29 mouse cellular contexts compared by ENCODE assay signal in genomic region chr1:172116948-172117347, GRCm38 (mm10). TPM values are rescaled to one million over a fixed set of nuclear protein-coding genes. Genes with fewer than 3 reads are reported as not detected.
A peak's percentile ranks its signal among the peaks of the same experiment; 100 is the strongest.
DNase-seq lines count a peak whose midpoint lies in the region; ATAC-seq lines count a peak whose summit lies in the region.
"Had no signal": no experiment of that assay in that cellular context is flagged by ENCODE, and none has a peak within 500 bp of the region (broad histone marks: within the 10 kb centered on the region; RNA-seq: fewer than 3 reads in every experiment).

No protein-coding gene starts in this region.

- H3K4me1 ChIP-seq in megakaryocyte, embryonic 14.5 days, result peaks cover 40% of the 10 kb centered on the region
- H3K4me1 ChIP-seq: forebrain, embryonic 10.5 days; forebrain, embryonic 13.5 days; heart, embryonic 12.5 days; heart, embryonic 15.5 days; hindbrain, embryonic 10.5 days; hindbrain, embryonic 13.5 days had no signal

- H3K9me3 ChIP-seq in megakaryocyte, embryonic 14.5 days, result no peaks in the 10 kb centered on the region
- H3K9me3 ChIP-seq: forebrain, embryonic 10.5 days; forebrain, embryonic 13.5 days; heart, embryonic 12.5 days; heart, embryonic 15.5 days; hindbrain, embryonic 10.5 days; hindbrain, embryonic 13.5 days had no signal

- no peaks in the 10 kb centered on the region for H3K27me3 ChIP-seq in megakaryocyte, embryonic 14.5 days (replicated peaks)
- H3K27me3 ChIP-seq: forebrain, embryonic 13.5 days; heart, embryonic 12.5 days; heart, embryonic 15.5 days; hindbrain, embryonic 13.5 days had no signal

- peak; percentile 19 to 50 for DNase-seq in layer of hippocampus, adult 18-20 months (ENCODE audit: low spot score in 2 of 2)
- no peak for DNase-seq in layer of hippocampus, postnatal 25 days (ENCODE audit: extremely low spot score in 1 of 2, low spot score in 1 of 2)
- peak; percentile 11 for DNase-seq in right cerebral cortex, postnatal 25 days
- no peak for DNase-seq in right cerebral cortex, postnatal 36 days (ENCODE audit: low spot score in 2 of 2)
- peak; percentile 54 for DNase-seq in telencephalon, adult 2 months (ENCODE audit: low read depth, low spot score)
- DNase-seq in spleen, postnatal 4 days (ENCODE audit: low spot score in 2 of 2), result no peak
- DNase-seq: adrenal gland, adult 2 months; adrenal gland, postnatal 14 days; cerebellum, adult 18-20 months; cerebellum, adult 9-10 months; cerebellum, postnatal 14 days; gastrocnemius, postnatal 25 days; heart, adult 18-20 months; heart, postnatal 10 days; heart, postnatal 36 days had no signal

- peaks cover 99% of the 10 kb centered on the region for H3K36me3 ChIP-seq in megakaryocyte, embryonic 14.5 days (replicated peaks; ENCODE audit: low read length)

- ATAC-seq in megakaryocyte, adult 5-6 weeks (ENCODE audit: poor library complexity, severe bottlenecking), result no peak
- ATAC-seq: CD4-positive, CD25-positive, alpha-beta regulatory T cell, adult 4 months; forebrain, embryonic 13.5 days; forebrain, embryonic 16.5 days had no signal

- peak overlapping the region; percentile 46 for H3K4me3 ChIP-seq in megakaryocyte, embryonic 14.5 days (replicated peaks)
- H3K4me3 ChIP-seq: forebrain, embryonic 10.5 days; forebrain, embryonic 13.5 days; heart, embryonic 12.5 days; heart, embryonic 15.5 days; hindbrain, embryonic 10.5 days; hindbrain, embryonic 13.5 days had no signal

RNA-seq across cellular contexts. Expression of gene Pex19, which starts 9.6 kb away (rescaled TPM):
- total RNA-seq in layer of hippocampus, adult 18-20 months (2021), result 10 to 100 TPM; 84.4 to 84.5 TPM
- 100 to 1,000 TPM in 1 of 2 experiments, 10 to 100 TPM in 1; 99.8 to 101 TPM for total RNA-seq in layer of hippocampus, postnatal 25 days (2021)
- 4.1 and 18.9 TPM in 2 replicates for polyA plus RNA-seq in megakaryocyte, embryonic 14.5 days (2012; ENCODE audit: insufficient read depth, low replicate concordance)
- 16.6 and 17.5 TPM in 2 replicates for total RNA-seq in megakaryocyte, adult 5-6 weeks (2015)
- 33.9 and 36.5 TPM in 2 replicates for total RNA-seq in megakaryocyte, adult 5-6 weeks (2017)

RNA-seq across cellular contexts. Expression of gene Dcaf8, which starts 30.9 kb away (rescaled TPM):
- total RNA-seq in layer of hippocampus, adult 18-20 months (2021), result 100 to 1,000 TPM; 111 to 115 TPM
- total RNA-seq in layer of hippocampus, postnatal 25 days (2021), result 100 to 1,000 TPM; 107 to 115 TPM
- polyA plus RNA-seq in megakaryocyte, embryonic 14.5 days (2012; ENCODE audit: insufficient read depth, low replicate concordance), result 15.0 and 34.6 TPM in 2 replicates
- total RNA-seq in megakaryocyte, adult 5-6 weeks (2015), result 18.9 and 19.4 TPM in 2 replicates
- 63.9 and 71.6 TPM in 2 replicates for total RNA-seq in megakaryocyte, adult 5-6 weeks (2017)

RNA-seq across cellular contexts. Expression of gene Ncstn, which starts 34.4 kb away (rescaled TPM):
- 10 to 100 TPM; 54.5 to 55.3 TPM for total RNA-seq in layer of hippocampus, adult 18-20 months (2021)
- total RNA-seq in layer of hippocampus, postnatal 25 days (2021), result 10 to 100 TPM; 59.5 to 63.2 TPM
- 0.76 and 7.6 TPM in 2 replicates for polyA plus RNA-seq in megakaryocyte, embryonic 14.5 days (2012; ENCODE audit: insufficient read depth, low replicate concordance)
- total RNA-seq in megakaryocyte, adult 5-6 weeks (2015), result 81.2 and 87.8 TPM in 2 replicates
- 39.8 and 45.5 TPM in 2 replicates for total RNA-seq in megakaryocyte, adult 5-6 weeks (2017)

RNA-seq across cellular contexts. Expression of gene Copa, which starts 34.6 kb away (rescaled TPM):
- total RNA-seq in layer of hippocampus, adult 18-20 months (2021), result 100 to 1,000 TPM; 141 to 146 TPM
- 100 to 1,000 TPM; 148 to 149 TPM for total RNA-seq in layer of hippocampus, postnatal 25 days (2021)
- polyA plus RNA-seq in megakaryocyte, embryonic 14.5 days (2012; ENCODE audit: insufficient read depth, low replicate concordance), result 2.9 and 15.6 TPM in 2 replicates
- total RNA-seq in megakaryocyte, adult 5-6 weeks (2015), result 120 and 132 TPM in 2 replicates
- total RNA-seq in megakaryocyte, adult 5-6 weeks (2017), result 122 and 132 TPM in 2 replicates

RNA-seq across cellular contexts. Expression of gene Nhlh1, which starts 59.6 kb away (rescaled TPM):
- total RNA-seq in layer of hippocampus, adult 18-20 months (2021), result 1 to 10 TPM in 1 of 2 experiments, under 1 TPM in 1; 0.68 to 1.1 TPM
- total RNA-seq in layer of hippocampus, postnatal 25 days (2021), result 1 to 10 TPM; 1.3 to 1.6 TPM
- not detected in 2 replicates for polyA plus RNA-seq in megakaryocyte, embryonic 14.5 days (2012; ENCODE audit: insufficient read depth, low replicate concordance)
- total RNA-seq in megakaryocyte, adult 5-6 weeks (2015), result not detected in 2 replicates
- total RNA-seq in megakaryocyte, adult 5-6 weeks (2017), result not detected in 2 replicates
- total RNA-seq: adrenal gland, adult 2 months; adrenal gland, postnatal 14 days; gastrocnemius, adult 8-10 months; gastrocnemius, postnatal 25 days; heart, adult 18-20 months; heart, postnatal 10 days; heart, postnatal 36 days; MEL had no signal
- polyA plus RNA-seq: adrenal gland, adult 2 months; C2C12; CD4-positive, CD25-positive, alpha-beta regulatory T cell, adult 4 months; gonadal fat pad, adult 2 months; heart, embryonic 12.5 days; heart, embryonic 15.5 days had no signal

Comparison
In these comparisons a context has a peak if more than half of its experiments do, and no peak if none do; other contexts are left out.
1. DNase-seq: peak in layer of hippocampus, adult 18-20 months (2 of 2), right cerebral cortex, postnatal 25 days (single experiment) and telencephalon, adult 2 months (single experiment); none in layer of hippocampus, postnatal 25 days (0 of 2), right cerebral cortex, postnatal 36 days (0 of 2) and spleen, postnatal 4 days (0 of 2).